Mouse (Mus musculus): Measurements from ENCODE around the gene Arhgef16.
A peak's percentile ranks its signal among the peaks of the same experiment; 100 is the strongest.

Arhgef16 gene

GRCm38 (mm10) chr4:154301466-154301881 lies at the start of gene Arhgef16:
Arhgef16 (minus strand) TSS chr4:154301676.
- DNase-seq, result peak; percentile 14

- DNase-seq, result no peak
These were observed 46.8 kb upstream of the Arhgef16 start for GRCm38 (mm10) chr4:154348197-154348786.

- no peak for DNase-seq
These were observed 45.5 kb upstream of the Arhgef16 start for GRCm38 (mm10) chr4:154346731-154347522.

- DNase-seq, result no peak
These were observed 35.2 kb upstream of the Arhgef16 start for GRCm38 (mm10) chr4:154336650-154337049.

- peak; percentile 20 for DNase-seq
These were observed 34.3 kb upstream of the Arhgef16 start, which contains the start of gene B230104I21Rik for GRCm38 (mm10) chr4:154335761-154336160. B230104I21Rik (plus strand) TSS chr4:154336127.

- DNase-seq, result peak; percentile 57
These were observed 33.4 kb upstream of the Arhgef16 start for GRCm38 (mm10) chr4:154334699-154335402.

- no peak for DNase-seq
These were observed 31.8 kb upstream of the Arhgef16 start for GRCm38 (mm10) chr4:154333300-154333699.

- DNase-seq, result no peak
These were observed 29.8 kb upstream of the Arhgef16 start for GRCm38 (mm10) chr4:154331271-154331670.

GRCm38 (mm10) chr4:154330001-154330400 lies 28.5 kb upstream of the Arhgef16 start:
- no peak for DNase-seq

- DNase-seq, result peak; percentile 28
These were observed 27.4 kb upstream of the Arhgef16 start for GRCm38 (mm10) chr4:154328836-154329235.

GRCm38 (mm10) chr4:154328431-154328830 lies 27.0 kb upstream of the Arhgef16 start:
- no peak for DNase-seq

GRCm38 (mm10) chr4:154325410-154325809 lies 23.9 kb upstream of the Arhgef16 start:
- no peak for DNase-seq

GRCm38 (mm10) chr4:154313622-154313967 lies 12.1 kb upstream of the Arhgef16 start:
- DNase-seq, result no peak

- no peak for DNase-seq
These were observed 11.6 kb upstream of the Arhgef16 start for GRCm38 (mm10) chr4:154312935-154313621.

GRCm38 (mm10) chr4:154312143-154312812 lies 10.8 kb upstream of the Arhgef16 start:
- no peak for DNase-seq

GRCm38 (mm10) chr4:154310576-154311262 lies 9.2 kb upstream of the Arhgef16 start:
- DNase-seq, result no peak

GRCm38 (mm10) chr4:154309131-154309530 lies 7.7 kb upstream of the Arhgef16 start:
- DNase-seq, result no peak

GRCm38 (mm10) chr4:154299541-154300271 lies 1.8 kb downstream of the Arhgef16 start:
- DNase-seq, result no peak

GRCm38 (mm10) chr4:154297761-154298160 lies 3.7 kb downstream of the Arhgef16 start:
- no peak for DNase-seq

GRCm38 (mm10) chr4:154294262-154294731 lies 7.2 kb downstream of the Arhgef16 start:
- no peak for DNase-seq

- DNase-seq, result no peak
These were observed 7.7 kb downstream of the Arhgef16 start for GRCm38 (mm10) chr4:154293735-154294201.
